Mouse (Mus musculus) bone marrow, adult 2 months (tissue): ENCODE measurements around the gene Gm36176.

Experiments used
- CTCF ChIP-seq: fragments of 200-500 bp; IDR thresholded peaks from 2 replicates; pipeline ENCODE4 v1.5.1; 2011; ENCODE audit warnings: low read length, control low read depth; ENCODE audit not compliant: control insufficient read depth, insufficient read depth
- POLR2A ChIP-seq: fragments of 200-500 bp; IDR thresholded peaks from 2 replicates; pipeline ENCODE4 v1.6.1; 2011; ENCODE audit warnings: low read depth, mild to moderate bottlenecking, control low read depth, low read length, borderline replicate concordance; ENCODE audit not compliant: control insufficient read depth

DNA sequence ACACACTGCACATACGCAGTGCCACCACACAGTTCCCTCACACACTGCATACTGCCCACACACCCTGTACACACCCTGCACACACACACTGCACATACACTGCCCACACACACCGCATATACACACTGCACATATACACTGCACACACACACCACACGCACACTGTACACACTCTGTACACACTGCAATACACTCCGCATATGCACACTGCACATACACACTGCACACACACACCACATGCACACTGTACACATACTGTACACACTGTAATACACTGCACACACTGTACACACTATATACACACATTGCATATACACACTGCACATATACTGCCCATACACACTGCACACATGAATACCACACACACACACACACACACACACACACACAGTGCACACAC, 28.1 kb upstream of the Gm36176 start:
- TF ChIP-seq POLR2A (no peak), CTCF (peak; percentile 8; the same call in 1 of the 2 replicates)
